Comparison of ENCODE assay signal across 16 mouse cellular contexts in genomic region chr9:42180152-42180551, GRCm38 (mm10). TPM values are rescaled to one million over a fixed set of nuclear protein-coding genes. Genes with fewer than 3 reads are reported as not detected.
DNase-seq lines count a peak whose midpoint lies in the region; ATAC-seq lines count a peak whose summit lies in the region.
"Had no signal": no experiment of that assay in that cellular context is flagged by ENCODE, and none has a peak within 500 bp of the region (broad histone marks: within the 10 kb centered on the region; RNA-seq: fewer than 3 reads in every experiment).

No protein-coding gene starts in this region.

- no peaks in the 10 kb centered on the region for H3K9me3 ChIP-seq in lung, embryonic 16.5 days (ENCODE audit: control insufficient read depth, low read length)
- H3K9me3 ChIP-seq: hindbrain, embryonic 13.5 days; limb, embryonic 12.5 days; midbrain, embryonic 15.5 days; neural tube, embryonic 12.5 days had no signal

- ATAC-seq in lung, embryonic 16.5 days (ENCODE audit: low read depth) = peak; percentile 75
- ATAC-seq in monocyte, adult 5-6 weeks (replicated peaks; ENCODE audit: insufficient number of reproducible peaks, low FRiP score, low TSS enrichment, poor library complexity, severe bottlenecking) = peak; percentile 89
- ATAC-seq: intestine, postnatal 0 days; liver, postnatal 0 days; midbrain, embryonic 15.5 days had no signal

- H3K4me3 ChIP-seq in lung, embryonic 16.5 days (ENCODE audit: low read length) = no peak overlapping the region
- H3K4me3 ChIP-seq: hindbrain, embryonic 13.5 days; limb, embryonic 12.5 days; midbrain, embryonic 15.5 days; neural tube, embryonic 12.5 days had no signal

- H3K27me3 ChIP-seq in lung, embryonic 16.5 days (ENCODE audit: control insufficient read depth, insufficient read depth, low read depth, low read length) = no peaks in the 10 kb centered on the region
- H3K27me3 ChIP-seq: hindbrain, embryonic 13.5 days; midbrain, embryonic 15.5 days; neural tube, embryonic 12.5 days had no signal

- peak overlapping the region; percentile 68 for H3K27ac ChIP-seq in lung, embryonic 16.5 days (ENCODE audit: low read length)
- H3K27ac ChIP-seq: hindbrain, embryonic 13.5 days; limb, embryonic 12.5 days; midbrain, embryonic 15.5 days; neural tube, embryonic 12.5 days had no signal

- H3K36me3 ChIP-seq in lung, embryonic 16.5 days (ENCODE audit: control insufficient read depth, insufficient read depth, low read length) = no peaks in the 10 kb centered on the region
- H3K36me3 ChIP-seq: G1E; hindbrain, embryonic 13.5 days; limb, embryonic 12.5 days; midbrain, embryonic 15.5 days; neural tube, embryonic 12.5 days had no signal

- 0 out of 2 replicates have a peak overlapping the region, but pooled peaks have one; percentile 6 for H3K4me2 ChIP-seq in lung, embryonic 16.5 days (ENCODE audit: low read depth, low read length)
- H3K4me2 ChIP-seq: hindbrain, embryonic 13.5 days; limb, embryonic 12.5 days; midbrain, embryonic 15.5 days; neural tube, embryonic 12.5 days had no signal

- 58% methylated on average over 4 of the region's 4 CpGs for WGBS in lung, embryonic 16.5 days

- H3K9ac ChIP-seq in lung, embryonic 16.5 days (ENCODE audit: low read length) = no peak overlapping the region
- H3K9ac ChIP-seq: hindbrain, embryonic 13.5 days; limb, embryonic 12.5 days; liver, postnatal 0 days; midbrain, embryonic 15.5 days; neural tube, embryonic 12.5 days had no signal

- peaks cover 12% of the 10 kb centered on the region; the same call in 1 of the 2 replicates for H3K4me1 ChIP-seq in lung, embryonic 16.5 days (replicated peaks; ENCODE audit: control insufficient read depth, insufficient read depth, low read length)
- H3K4me1 ChIP-seq: limb, embryonic 12.5 days had no signal

- peak; percentile 92 for DNase-seq in heart, adult 11 months
- DNase-seq in heart, postnatal 4 days = no peak
- DNase-seq in right cerebral cortex, adult 18-20 months = peak; percentile 21
- DNase-seq in right cerebral cortex, postnatal 36 days (ENCODE audit: low spot score in 2 of 2) = no peak
- no peak for DNase-seq in urinary bladder, adult 18-20 months (ENCODE audit: low spot score in 2 of 2)
- no peak for DNase-seq in liver
- DNase-seq: cerebellum, adult 2 months; liver, postnatal 0 days had no signal

RNA-seq across cellular contexts. Expression of gene Sorl1, which starts 56.1 kb away (rescaled TPM):
- 1 to 10 TPM; 5.1 to 5.3 TPM for total RNA-seq in heart, postnatal 4 days (2021)
- polyA plus RNA-seq in lung, embryonic 16.5 days (2015; fragmentation: Nextera tagmentation; extraction: Ambion mirVana) = 11.8 and 13.8 TPM in 2 replicates
- total RNA-seq in monocyte, adult 5-6 weeks (2017) = 86.3 to 119 TPM (median 111 TPM) in 3 replicates

Comparison
In these comparisons a context has a peak if more than half of its experiments do, and no peak if none do; other contexts are left out.
1. DNase-seq: peak in heart, adult 11 months (single experiment) and right cerebral cortex, adult 18-20 months (single experiment); none in heart, postnatal 4 days (single experiment), right cerebral cortex, postnatal 36 days (0 of 2), urinary bladder, adult 18-20 months (0 of 2) and liver (single experiment).
2. RNA of gene Sorl1, which starts 56.1 kb away (total RNA-seq): 86.3 to 119 TPM in monocyte, adult 5-6 weeks; 5.1 to 5.3 TPM in heart, postnatal 4 days; every median in the first group is over 10 times any median in the second.